Mouse (Mus musculus): ENCODE measurements around the gene Plod2.

Plod2 gene

DNA sequence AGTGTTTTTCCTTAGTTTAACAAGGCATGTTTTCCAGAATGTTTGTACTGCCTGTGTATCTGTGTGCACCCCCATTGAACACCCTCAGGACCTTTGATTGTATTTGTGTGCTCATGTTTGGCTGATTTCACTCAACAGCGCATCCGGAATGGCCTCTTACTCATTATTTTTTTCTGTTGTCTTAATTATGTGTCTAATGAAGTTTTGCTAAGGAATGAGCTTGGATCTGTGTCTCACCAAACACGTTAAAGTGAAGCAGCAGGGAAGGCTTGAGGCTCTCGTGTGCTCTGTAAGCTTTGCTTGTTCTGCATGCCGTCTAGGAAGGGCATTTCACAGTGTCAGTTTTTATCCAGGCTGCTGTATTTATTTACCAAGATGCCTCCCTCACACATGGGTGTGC, 59.5 kb downstream of the Plod2 start:
- no peak for DNase-seq (ENCODE audit: low spot score in 2 of 2)

DNA sequence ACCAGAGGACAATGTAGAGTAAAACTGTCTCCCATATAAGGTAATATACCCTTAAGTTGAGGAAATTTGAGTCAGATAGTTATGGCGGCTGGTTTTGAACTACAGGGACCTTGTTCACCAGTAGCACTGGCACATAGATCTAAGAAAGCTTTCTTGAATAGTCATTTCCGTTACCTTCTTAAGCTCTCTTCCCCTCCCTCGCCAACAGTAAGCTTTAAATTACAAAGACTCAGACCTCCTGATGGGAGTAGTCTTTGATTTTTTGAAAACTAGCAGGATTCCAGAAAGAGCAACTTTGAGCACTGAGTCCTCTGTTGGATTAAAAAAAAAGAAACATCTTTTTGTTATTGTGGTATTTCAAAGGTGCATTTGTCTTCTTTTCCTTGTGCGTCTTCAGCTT, 61.5 kb downstream of the Plod2 start:
- DNase-seq (ENCODE audit: low spot score in 2 of 2) = no peak

DNA sequence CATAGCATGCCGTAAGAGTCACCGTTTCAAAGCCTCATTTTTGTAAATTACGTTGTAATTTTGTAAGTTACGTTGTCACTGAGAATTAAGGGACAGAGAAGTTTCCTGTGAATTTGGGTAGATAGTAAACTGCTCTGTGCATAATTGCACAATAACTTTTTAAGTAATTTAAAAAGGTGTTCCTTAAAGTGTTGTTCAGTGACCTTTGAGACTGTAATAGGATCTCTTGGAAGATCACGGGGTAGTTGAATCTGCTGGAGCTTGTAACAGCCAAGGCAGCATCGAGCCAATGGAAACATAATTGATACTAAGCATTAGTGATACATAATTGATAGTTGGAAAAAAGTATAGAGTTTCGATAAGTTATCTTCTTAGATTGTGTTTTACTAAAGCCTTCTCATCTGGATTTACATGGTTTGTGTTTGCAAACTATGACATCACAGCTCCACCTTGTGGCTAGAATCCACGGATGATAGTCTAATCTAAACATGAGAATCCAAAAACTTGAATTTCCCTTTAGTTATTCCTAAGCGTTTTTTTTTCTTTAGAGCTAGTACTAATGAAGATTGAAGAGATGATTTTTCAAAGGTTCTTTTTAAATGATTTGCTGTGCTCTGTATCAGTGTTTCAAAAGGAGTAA, 68.7 kb downstream of the Plod2 start:
- DNase-seq (ENCODE audit: low spot score in 2 of 2) = peak in 1 of 2 experiments; percentile 2

DNA sequence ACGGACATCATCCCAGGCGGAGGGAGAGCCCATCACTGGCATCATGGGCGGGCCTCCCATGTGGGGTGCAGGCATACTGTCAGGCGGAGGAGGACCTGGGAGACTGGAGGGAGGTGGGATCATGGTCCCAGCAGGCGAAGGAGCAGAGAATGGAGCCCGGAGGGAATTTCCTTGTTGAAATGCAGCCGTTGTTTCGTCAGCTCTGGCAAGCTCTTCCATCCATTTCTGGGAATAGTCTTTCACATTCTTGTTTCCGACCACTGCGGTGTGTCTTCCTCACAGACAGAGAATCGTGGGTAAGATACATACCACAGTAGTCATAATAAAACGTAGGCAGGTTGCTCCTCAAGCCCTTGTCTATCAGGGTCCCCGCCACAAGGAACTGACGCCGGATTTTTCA, 70.6 kb downstream of the Plod2 start:
- no peak for DNase-seq (ENCODE audit: low spot score in 2 of 2)

DNA sequence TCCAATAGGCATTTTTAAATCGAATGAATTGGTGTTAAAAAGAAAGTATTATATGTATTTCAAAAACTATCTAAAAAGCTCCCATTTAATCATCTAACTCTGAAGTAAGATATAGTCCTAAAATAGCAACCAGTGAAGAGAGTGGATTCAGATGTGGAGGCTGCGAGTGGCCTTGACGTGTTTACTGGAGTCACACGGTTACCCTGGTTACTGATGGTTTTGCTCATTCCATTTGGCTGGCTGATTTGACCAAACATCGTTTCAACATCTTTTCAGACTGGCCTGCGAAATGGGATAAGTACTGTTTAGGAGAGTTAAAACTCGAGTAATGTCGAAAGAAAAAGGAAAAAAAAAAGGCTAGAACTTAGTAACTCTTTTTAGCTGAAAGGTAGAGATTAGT, 71.2 kb downstream of the Plod2 start:
- no peak for DNase-seq (ENCODE audit: low spot score in 2 of 2)

DNA sequence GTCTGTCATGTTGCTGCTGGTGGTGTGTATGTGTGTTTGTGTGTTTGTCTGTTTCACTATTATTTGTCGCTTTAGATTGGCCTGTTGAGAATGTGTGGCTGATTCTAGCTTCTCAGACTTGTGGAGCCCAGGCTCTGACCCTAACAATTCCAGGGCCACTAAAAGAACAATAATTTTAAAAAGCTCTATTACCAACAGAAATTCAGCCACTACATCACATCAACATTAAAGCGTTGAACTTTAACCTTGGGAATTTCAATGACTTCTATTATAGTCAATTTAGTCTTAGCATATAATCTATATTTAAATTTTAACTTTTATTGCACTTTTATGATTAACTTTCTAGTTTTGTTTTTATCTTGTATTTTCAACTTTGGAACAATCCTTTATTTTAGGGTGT, 74.4 kb downstream of the Plod2 start:
- no peak for DNase-seq (ENCODE audit: low spot score in 2 of 2)

DNA sequence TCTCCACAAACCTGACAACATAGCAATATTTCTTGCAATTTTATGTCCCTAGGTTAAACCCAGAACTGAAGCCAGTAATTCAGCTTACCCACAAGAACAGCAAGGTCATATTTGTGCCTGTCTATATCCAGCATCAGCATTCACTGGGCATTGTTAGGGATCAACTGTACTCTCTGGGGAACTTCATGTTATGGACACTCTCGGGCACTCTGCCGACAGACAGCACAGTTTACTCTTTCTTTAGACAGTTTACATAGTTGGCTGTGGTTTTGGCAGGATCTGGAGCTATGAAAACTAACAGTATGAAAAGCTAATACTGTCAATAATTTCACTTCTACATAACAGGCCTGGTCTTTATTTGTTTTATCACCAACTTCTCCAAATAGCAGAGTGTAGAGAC, 75.4 kb downstream of the Plod2 start:
- no peak for DNase-seq (ENCODE audit: low spot score in 2 of 2)

DNA sequence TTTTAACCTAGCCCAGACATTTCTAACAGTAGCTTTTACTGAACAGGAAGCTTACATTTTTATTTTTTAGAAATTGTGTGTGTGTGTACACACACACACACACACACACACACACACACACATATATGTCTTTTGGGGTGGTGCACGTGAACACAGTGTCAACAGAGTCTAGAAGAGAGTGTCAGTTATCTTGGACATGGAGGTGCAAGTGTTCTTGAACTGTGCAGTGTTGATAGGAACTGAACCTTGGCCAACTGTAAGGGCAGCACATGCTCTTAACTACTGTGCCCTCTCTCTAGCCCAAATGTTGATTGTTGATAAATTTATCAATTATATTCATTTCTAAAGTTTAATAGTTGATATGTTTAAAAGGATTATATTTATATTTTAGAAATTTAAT, 78.1 kb downstream of the Plod2 start:
- no peak for DNase-seq (ENCODE audit: low spot score in 2 of 2)

DNA sequence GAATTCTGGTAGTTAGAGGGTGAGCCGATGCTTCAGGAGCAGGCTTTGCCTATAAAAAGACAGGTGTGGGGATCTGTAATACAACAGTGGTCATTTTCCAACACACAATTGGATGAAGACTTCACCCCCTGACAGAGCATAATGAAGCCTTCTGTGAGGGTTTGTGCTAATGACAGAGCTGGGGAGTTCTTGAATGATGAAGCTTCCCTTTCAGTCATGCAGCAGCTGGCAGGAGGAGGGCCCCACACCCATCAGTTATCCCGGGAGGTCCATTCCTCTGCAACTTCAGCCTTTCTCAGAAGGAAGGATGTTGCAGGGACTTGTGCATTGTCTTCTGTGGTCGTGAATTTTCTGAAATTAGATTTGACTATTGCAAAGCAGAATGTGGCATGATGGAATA, 79.2 kb downstream of the Plod2 start:
- DNase-seq (ENCODE audit: low spot score in 2 of 2) = no peak

DNA sequence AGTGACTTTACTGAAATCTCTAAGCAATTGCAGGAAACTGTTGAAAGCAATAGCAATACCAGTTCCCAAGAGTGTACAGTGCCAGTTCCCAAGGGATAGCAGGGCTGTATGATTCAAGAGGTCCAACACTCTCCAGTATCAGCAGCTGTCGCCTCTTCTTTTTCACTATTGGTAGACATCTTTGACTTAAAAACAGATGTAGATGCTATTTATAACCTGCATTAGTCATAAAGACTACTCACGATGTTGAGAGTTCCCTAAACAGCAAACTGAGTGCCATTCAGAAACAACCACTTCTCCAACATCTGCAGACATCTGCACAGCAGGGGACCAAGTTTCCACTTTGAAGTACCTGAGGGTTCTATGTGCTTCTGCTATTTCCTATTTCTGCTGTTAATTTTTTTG, 79.9 kb downstream of the Plod2 start:
- no peak for DNase-seq (ENCODE audit: low spot score in 2 of 2)

DNA sequence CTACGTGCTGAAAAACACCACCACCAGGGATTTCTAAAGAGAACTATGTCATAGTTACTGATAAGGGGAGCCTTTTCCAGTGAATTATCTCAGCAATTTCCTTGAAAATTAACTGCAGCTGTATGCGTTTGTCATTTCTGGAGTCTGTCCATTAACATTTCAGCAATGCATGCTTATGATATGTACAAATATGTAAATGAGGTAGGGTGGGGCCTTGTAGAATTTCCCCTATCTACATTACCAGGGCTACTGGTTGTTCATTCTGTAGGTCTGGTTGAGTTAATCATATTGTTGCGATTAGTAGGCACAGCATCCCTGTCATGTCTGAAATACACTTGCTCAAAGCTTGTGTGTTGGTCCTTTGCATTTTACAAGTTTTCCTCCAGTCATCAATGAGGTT, 92.8 kb downstream of the Plod2 start:
- DNase-seq (ENCODE audit: low spot score in 2 of 2) = no peak

DNA sequence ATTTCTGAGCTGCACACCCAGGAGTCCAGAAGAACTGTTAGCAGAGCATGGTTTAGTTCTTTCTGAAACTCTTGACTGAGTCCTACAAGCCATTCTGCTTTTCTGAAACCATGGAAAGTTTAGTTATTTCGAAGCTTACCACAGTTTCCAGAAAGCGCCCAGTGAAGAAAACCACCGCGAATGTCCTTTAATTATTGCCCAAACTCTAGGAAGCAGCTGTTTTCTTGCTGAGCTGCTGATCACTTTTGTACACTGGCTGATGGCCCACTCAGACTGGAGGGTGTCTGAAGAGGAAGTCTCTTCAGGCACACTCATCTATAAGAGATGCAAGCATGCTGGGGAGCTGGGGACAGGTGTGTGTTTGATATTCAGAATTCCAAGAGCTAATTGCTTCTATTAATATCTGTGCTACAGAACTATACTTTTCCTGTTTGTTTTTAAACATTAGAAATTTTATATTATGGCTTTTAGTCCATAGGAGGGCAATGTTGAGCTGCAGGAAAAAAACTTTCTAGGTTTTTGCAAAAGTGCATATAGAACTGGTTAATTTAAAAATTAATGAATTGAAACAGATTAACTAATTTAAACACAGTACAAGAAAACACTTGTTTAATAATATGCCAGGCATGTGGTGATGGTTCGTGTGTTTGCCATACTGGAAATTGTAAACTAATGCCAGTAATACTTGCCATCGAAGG, 97.3 kb downstream of the Plod2 start:
- no peak for DNase-seq (ENCODE audit: low spot score in 2 of 2)

DNA sequence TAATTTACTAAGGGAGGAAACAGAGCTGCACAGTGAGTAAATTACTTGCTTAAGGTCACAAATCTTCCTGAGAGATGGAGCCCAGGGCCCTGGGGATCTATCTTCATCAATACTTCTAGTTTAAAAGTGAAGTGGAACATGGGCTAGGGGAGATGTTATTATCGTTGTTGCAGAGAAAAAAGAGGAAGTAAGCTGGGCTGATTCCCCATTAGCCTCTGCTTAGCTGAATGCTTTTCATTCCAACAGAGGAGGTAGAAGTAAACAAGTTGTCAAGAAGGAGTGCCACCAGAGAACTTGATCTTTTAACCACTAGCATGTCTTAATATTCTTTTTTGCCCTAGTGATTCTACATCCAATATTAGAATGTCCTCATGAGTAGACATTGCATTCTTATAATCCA, 99.7 kb downstream of the Plod2 start:
- DNase-seq (ENCODE audit: low spot score in 2 of 2) = no peak

All from natural killer cell, adult 2 months (primary cell).